Mouse (Mus musculus) c-Kit-negative CD71-positive TER-119-positive erythroid progenitor cells, embryonic 14.5 days (primary cell): Measurements from ENCODE around the gene Mcu.

Experiments
- DNase-seq: peaks from one replicate; pipeline ENCODE4 v3.0.0-alpha.2; 2013; ENCODE audit warnings: low read depth, low spot score

Gene Mcu

GRCm38 (mm10) chr10:59494044-59494443 is 122.4 kb downstream of the Mcu start:
- no peak for DNase-seq

- no peak for DNase-seq
Observed at GRCm38 (mm10) chr10:59490920-59491319, 125.6 kb downstream of the Mcu start.

GRCm38 (mm10) chr10:59489411-59489810 is 127.1 kb downstream of the Mcu start:
- DNase-seq: no peak

- no peak for DNase-seq
Observed at GRCm38 (mm10) chr10:59487351-59487750, 129.1 kb downstream of the Mcu start.

- DNase-seq: no peak
Observed at GRCm38 (mm10) chr10:59484318-59484717, 132.2 kb downstream of the Mcu start.

- DNase-seq: no peak
Observed at GRCm38 (mm10) chr10:59481381-59481780, 135.1 kb downstream of the Mcu start.

GRCm38 (mm10) chr10:59470451-59470850 is 146.0 kb downstream of the Mcu start:
- DNase-seq: no peak

GRCm38 (mm10) chr10:59467297-59467696 is 149.2 kb downstream of the Mcu start:
- DNase-seq: no peak

GRCm38 (mm10) chr10:59466626-59467025 is 149.9 kb downstream of the Mcu start:
- DNase-seq: no peak

- DNase-seq: no peak
Observed at GRCm38 (mm10) chr10:59465546-59465945, 150.9 kb downstream of the Mcu start.

- DNase-seq: no peak
Observed at GRCm38 (mm10) chr10:59462307-59462706, 154.2 kb downstream of the Mcu start.

- no peak for DNase-seq
Observed at GRCm38 (mm10) chr10:59459767-59460166, 156.7 kb downstream of the Mcu start.

GRCm38 (mm10) chr10:59454631-59455030 is 161.9 kb downstream of the Mcu start:
- no peak for DNase-seq

- DNase-seq: no peak
Observed at GRCm38 (mm10) chr10:59451839-59452238, 164.7 kb downstream of the Mcu start.

- no peak for DNase-seq
Observed at GRCm38 (mm10) chr10:59447546-59447945, 168.9 kb downstream of the Mcu start.

- DNase-seq: no peak
Observed at GRCm38 (mm10) chr10:59446911-59447437, 169.5 kb downstream of the Mcu start.

- DNase-seq: no peak
Observed at GRCm38 (mm10) chr10:59444635-59445034, 171.9 kb downstream of the Mcu start.

- DNase-seq: no peak
Observed at GRCm38 (mm10) chr10:59444106-59444505, 172.4 kb downstream of the Mcu start.

- no peak for DNase-seq
Observed at GRCm38 (mm10) chr10:59443212-59443611, 173.3 kb downstream of the Mcu start.

GRCm38 (mm10) chr10:59441735-59442134 is 174.8 kb downstream of the Mcu start, which contains the start of gene Oit3:
Gene Oit3 (minus strand): TSS chr10:59441778.
- DNase-seq: no peak

GRCm38 (mm10) chr10:59440177-59440576 is 176.3 kb downstream of the Mcu start:
- no peak for DNase-seq

- DNase-seq: no peak
Observed at GRCm38 (mm10) chr10:59439508-59439931, 177.0 kb downstream of the Mcu start.

GRCm38 (mm10) chr10:59438651-59439050 is 177.8 kb downstream of the Mcu start:
- DNase-seq: no peak

GRCm38 (mm10) chr10:59435746-59436145 is 180.7 kb downstream of the Mcu start:
- DNase-seq: no peak
